ENCODE assay signal across 20 mouse cellular contexts in genomic region chr13:68768588-68768987, GRCm38 (mm10).
DNase-seq lines count a peak whose midpoint lies in the region; TF ChIP-seq lines count a peak whose summit lies in the region.
"Had no signal": no experiment of that assay in that cellular context is flagged by ENCODE, and none has a peak within 500 bp of the region (broad histone marks: within the 10 kb centered on the region; RNA-seq: fewer than 3 reads in every experiment).

No protein-coding gene starts in this region.

- no peaks in the 10 kb centered on the region for H3K4me1 ChIP-seq in lung, adult 2 months (ENCODE audit: control insufficient read depth, insufficient read depth, low read length)
- H3K4me1 ChIP-seq: embryonic facial prominence, embryonic 12.5 days; forebrain, embryonic 13.5 days; forebrain, embryonic 15.5 days had no signal

- WGBS in lung, adult 2 months, result 75% methylated on average over 3 of the region's 3 CpGs

- peak; percentile 10 to 36 for DNase-seq in lung, adult 18-20 months
- no peak for DNase-seq in lung, adult 2 months
- DNase-seq in lung, postnatal 10 days, result peak; percentile 39
- DNase-seq in lung, postnatal 25 days (ENCODE audit: low spot score), result peak; percentile 24
- DNase-seq in lung, postnatal 4 days, result peak; percentile 5 to 46
- no peak for DNase-seq in cerebellum, postnatal 10 days
- no peak for DNase-seq in gastrocnemius, adult 8-10 months (ENCODE audit: low spot score in 2 of 2)
- DNase-seq in right cerebral cortex, adult 2 months (ENCODE audit: low spot score in 2 of 2), result no peak
- DNase-seq: adrenal gland, adult 2 months; adrenal gland, postnatal 10 days; adrenal gland, postnatal 25 days; cerebellum, adult 11 months; cerebellum, adult 18-20 months; cerebellum, adult 8-10 months; cerebellum, adult 9-11 months; cerebellum, postnatal 25 days had no signal

- no peak for TF ChIP-seq POLR2A in lung, adult 2 months (IDR thresholded peaks at IDR 0.05; ENCODE audit: borderline replicate concordance, extremely low read depth, low read depth, low read length)

- TF ChIP-seq CTCF in lung, adult 2 months (IDR thresholded peaks at IDR 0.05; ENCODE audit: insufficient read depth, low read length), result no peak

- H3K4me3 ChIP-seq in lung, adult 2 months (replicated peaks; ENCODE audit: extremely low read depth, low read depth, low read length), result no peak overlapping the region
- H3K4me3 ChIP-seq: embryonic facial prominence, embryonic 10.5 days; embryonic facial prominence, embryonic 12.5 days; forebrain, embryonic 13.5 days; forebrain, embryonic 15.5 days had no signal

Comparison
In these comparisons a context has a peak if more than half of its experiments do, and no peak if none do; other contexts are left out.
1. DNase-seq: peak in lung, adult 18-20 months (2 of 2), lung, postnatal 10 days (single experiment), lung, postnatal 25 days (single experiment) and lung, postnatal 4 days (2 of 2); none in lung, adult 2 months (single experiment), cerebellum, postnatal 10 days (0 of 2), gastrocnemius, adult 8-10 months (0 of 2) and right cerebral cortex, adult 2 months (0 of 2).